Mouse (Mus musculus) brown adipose tissue, adult 24 weeks (tissue): Measurements from ENCODE around the gene Arhgef17. TPM values are rescaled to one million over a fixed set of nuclear protein-coding genes. Genes with fewer than 3 reads are reported as not detected.

Experiments used
- H3K27ac ChIP-seq: fragments of 200-500 bp; replicated peaks from 2 replicates; pipeline ENCODE4 v1.5.1; 2012; ENCODE audit warnings: low read depth, mild to moderate bottlenecking, low read length
- H3K4me1 ChIP-seq: fragments of 200-500 bp; 2 replicates; pipeline ENCODE4 v1.6.1; 2012; ENCODE audit warnings: low read length, mixed read lengths; ENCODE audit not compliant: control insufficient read depth, insufficient read depth, insufficient read length
- H3K4me3 ChIP-seq: fragments of 200-500 bp; 2 replicates; pipeline ENCODE4 v1.5.1; 2012; ENCODE audit warnings: low read depth, mild to moderate bottlenecking, low read length, moderate library complexity; ENCODE audit not compliant: insufficient read depth
- polyA plus RNA-seq: library from polyadenylated mRNA; stranded (reverse); fragments of >200 nt; gene quantifications from 2 replicates; pipeline ENCODE4 v1.2.4, GENCODE M21; 2012; ENCODE audit not compliant: missing spikeins, insufficient read depth, insufficient read length

The Arhgef17 gene
- polyA plus RNA-seq, 1 experiment, result 2.5 TPM

GRCm38 (mm10) chr7:100844385-100845025 lies 87.4 kb downstream of the Arhgef17 start:
- Histone ChIP-seq H3K4me3 (no peak overlapping the region), H3K27ac (peak overlapping the region; percentile 14; the same call in 1 of the 2 replicates), H3K4me1 (peaks cover 5% of the 10 kb centered on the region; the same call in 1 of the 2 replicates)

- Histone ChIP-seq H3K27ac (no peak overlapping the region), H3K4me1 (peaks cover 5% of the 10 kb centered on the region; the same call in 1 of the 2 replicates), H3K4me3 (no peak overlapping the region)
Measured at GRCm38 (mm10) chr7:100843866-100844265, 88.0 kb downstream of the Arhgef17 start.

GRCm38 (mm10) chr7:100842175-100842574 lies 89.7 kb downstream of the Arhgef17 start:
- no peak overlapping the region for H3K4me3 ChIP-seq
- H3K27ac ChIP-seq, result no peak overlapping the region
- peaks cover 11% of the 10 kb centered on the region for H3K4me1 ChIP-seq

GRCm38 (mm10) chr7:100841608-100842007 lies 90.3 kb downstream of the Arhgef17 start:
- no peak overlapping the region for H3K27ac ChIP-seq
- H3K4me1 ChIP-seq, result peaks cover 12% of the 10 kb centered on the region

GRCm38 (mm10) chr7:100840906-100841305 lies 91.0 kb downstream of the Arhgef17 start:
- Histone ChIP-seq H3K4me3 (no peak overlapping the region), H3K27ac (no peak overlapping the region)

More at GRCm38 (mm10) chr7:100841608-100842007, 90.3 kb downstream of the Arhgef17 start:
- H3K4me3 ChIP-seq, result no peak overlapping the region

GRCm38 (mm10) chr7:100839632-100840402 lies 92.1 kb downstream of the Arhgef17 start:
- Histone ChIP-seq H3K4me1 (peaks cover 12% of the 10 kb centered on the region), H3K27ac (0 out of 2 replicates have a peak overlapping the region, but pooled peaks have one; percentile 54), H3K4me3 (no peak overlapping the region)

More at GRCm38 (mm10) chr7:100840906-100841305, 91.0 kb downstream of the Arhgef17 start:
- peaks cover 12% of the 10 kb centered on the region for H3K4me1 ChIP-seq

GRCm38 (mm10) chr7:100837701-100838100 lies 94.2 kb downstream of the Arhgef17 start:
- H3K27ac ChIP-seq, result no peak overlapping the region
- H3K4me1 ChIP-seq, result peaks cover 12% of the 10 kb centered on the region
- H3K4me3 ChIP-seq, result no peak overlapping the region

GRCm38 (mm10) chr7:100836657-100837056 lies 95.2 kb downstream of the Arhgef17 start:
- Histone ChIP-seq H3K27ac (no peak overlapping the region), H3K4me1 (peaks cover 12% of the 10 kb centered on the region)

GRCm38 (mm10) chr7:100835711-100836110 lies 96.2 kb downstream of the Arhgef17 start:
- peaks cover 8% of the 10 kb centered on the region for H3K4me1 ChIP-seq
- H3K4me3 ChIP-seq, result no peak overlapping the region
- no peak overlapping the region for H3K27ac ChIP-seq

More at GRCm38 (mm10) chr7:100836657-100837056, 95.2 kb downstream of the Arhgef17 start:
- no peak overlapping the region for H3K4me3 ChIP-seq

GRCm38 (mm10) chr7:100835168-100835567 lies 96.7 kb downstream of the Arhgef17 start:
- H3K27ac ChIP-seq, result no peak overlapping the region
- peaks cover 7% of the 10 kb centered on the region for H3K4me1 ChIP-seq
- H3K4me3 ChIP-seq, result no peak overlapping the region

GRCm38 (mm10) chr7:100833859-100834258 lies 98.0 kb downstream of the Arhgef17 start:
- H3K4me3 ChIP-seq, result no peak overlapping the region
- H3K4me1 ChIP-seq, result peaks cover 7% of the 10 kb centered on the region
- H3K27ac ChIP-seq, result no peak overlapping the region

- Histone ChIP-seq H3K27ac (no peak overlapping the region), H3K4me3 (no peak overlapping the region), H3K4me1 (no peaks in the 10 kb centered on the region)
Measured at GRCm38 (mm10) chr7:100828549-100828948, 103.4 kb downstream of the Arhgef17 start.

- Histone ChIP-seq H3K4me1 (no peaks in the 10 kb centered on the region), H3K27ac (no peak overlapping the region)
Measured at GRCm38 (mm10) chr7:100824661-100825060, 107.2 kb downstream of the Arhgef17 start.

More at GRCm38 (mm10) chr7:100824661-100825060, 107.2 kb downstream of the Arhgef17 start:
- H3K4me3 ChIP-seq, result no peak overlapping the region
